Mouse (Mus musculus): ENCODE results near the gene Gm48552.

DNA sequence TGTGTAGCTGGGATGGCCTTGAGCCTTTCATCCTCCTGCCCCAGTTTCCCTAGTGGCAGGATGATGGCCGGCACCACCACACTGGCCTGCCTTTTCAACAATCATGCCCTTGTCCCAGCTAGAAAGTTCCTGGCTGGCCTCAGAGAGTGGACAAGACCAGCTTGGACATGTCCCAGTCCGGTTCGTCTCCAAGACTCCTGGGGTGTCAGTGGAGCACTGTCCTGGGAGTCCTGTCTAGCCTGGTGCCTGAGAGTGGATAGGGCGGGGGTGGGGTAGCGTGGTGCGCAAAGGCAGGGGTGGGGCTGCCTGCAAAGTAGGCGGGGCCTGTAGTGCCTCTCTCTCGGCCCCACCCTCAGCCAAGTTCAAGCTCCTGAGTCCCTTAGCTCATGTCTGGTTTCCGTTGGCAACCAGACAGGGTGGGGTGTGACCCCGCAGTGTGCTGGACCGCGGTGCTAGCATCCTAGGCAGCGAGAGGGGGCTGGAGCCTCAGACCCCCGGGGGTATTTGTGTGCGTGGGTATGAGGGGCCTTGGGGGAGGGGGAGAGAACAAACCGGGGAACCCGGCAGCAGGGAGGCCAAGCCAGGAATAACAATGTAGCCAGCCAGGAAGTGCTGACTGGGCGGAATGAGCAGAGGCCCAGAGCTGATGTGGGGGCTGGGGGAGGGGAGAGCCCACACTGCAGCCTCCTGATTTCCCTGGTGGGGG, 12.9 kb downstream of the Gm48552 start:
- TF ChIP-seq CTCF (conservative IDR thresholded peaks at IDR 0.05; ENCODE audit: insufficient read depth, insufficient read length, low read depth, low read length) (no peak), POLR2A (IDR thresholded peaks at IDR 0.05; ENCODE audit: low read depth, low read length) (no peak)

Measured in kidney, adult 2 months (tissue).